Comparison of ENCODE assay signal across 24 mouse cellular contexts in the genomic region with DNA sequence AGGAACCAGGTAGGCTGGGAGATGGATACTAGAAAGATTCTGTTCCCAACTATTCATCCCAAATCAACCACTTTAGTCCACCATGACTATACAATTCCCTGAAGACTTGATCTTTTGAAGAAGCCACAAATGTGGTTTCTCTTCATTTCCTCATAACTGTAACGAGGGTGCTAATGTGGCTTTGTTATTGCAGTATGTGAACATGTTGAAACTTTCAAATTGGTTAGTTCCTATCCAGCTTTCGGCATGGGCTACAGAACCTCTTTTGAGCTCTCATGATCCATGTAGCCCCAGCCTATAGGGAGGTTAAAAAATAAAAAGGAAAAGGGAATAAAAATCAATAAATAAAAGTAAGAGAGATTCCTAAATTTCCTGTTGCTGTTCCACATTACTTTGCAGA. TPM values are rescaled to one million over a fixed set of nuclear protein-coding genes. Genes with fewer than 3 reads are reported as not detected.
DNase-seq lines count a peak whose midpoint lies in the region; ATAC-seq and TF ChIP-seq lines count a peak whose summit lies in the region.
"Had no signal": no experiment of that assay in that cellular context is flagged by ENCODE, and none has a peak within 500 bp of the region (broad histone marks: within the 10 kb centered on the region; RNA-seq: fewer than 3 reads in every experiment).

No protein-coding gene starts in this region.

- intact Hi-C loops in gastrocnemius, adult 2 months (cut with DNase I) = no loop called here

- WGBS in macrophage (ENCODE audit: missing documents) = 0% methylated on average over 2 of the region's 2 CpGs
- 77% methylated on average over 2 of the region's 2 CpGs for WGBS in forebrain, embryonic 15.5 days

- no peak overlapping the region for H3K9ac ChIP-seq in forebrain, embryonic 15.5 days (replicated peaks)
- H3K9ac ChIP-seq: forebrain, embryonic 13.5 days; heart, embryonic 13.5 days; liver, embryonic 13.5 days; midbrain, embryonic 12.5 days had no signal

- no peaks in the 10 kb centered on the region for H3K79me2 ChIP-seq in macrophage (ENCODE audit: inconsistent target)

- H3K27me3 ChIP-seq in forebrain, embryonic 15.5 days = no peaks in the 10 kb centered on the region
- H3K27me3 ChIP-seq: forebrain, embryonic 13.5 days; heart, embryonic 13.5 days; liver, embryonic 13.5 days; midbrain, embryonic 12.5 days had no signal

- no peak for DNase-seq in gastrocnemius, adult 2 months
- DNase-seq in gastrocnemius, adult 8-10 months (ENCODE audit: low spot score in 2 of 2) = no peak
- no peak for DNase-seq in left cerebral cortex, adult 18-20 months (ENCODE audit: low spot score in 2 of 2)
- DNase-seq in natural killer cell, adult 2 months (ENCODE audit: low spot score in 2 of 2) = no peak
- DNase-seq: adrenal gland, adult 8-10 months; cerebellum, adult 11-12 months; cerebellum, adult 9-11 months; gastrocnemius, postnatal 36 days; left cerebral cortex, postnatal 4 days; liver, embryonic 13.5 days; lung, adult 2 months; right cerebral cortex, postnatal 25 days; thymus, adult 18-20 months; thymus, postnatal 36 days had no signal

- H3K36me3 ChIP-seq in macrophage (ENCODE audit: inconsistent target) = no peaks in the 10 kb centered on the region
- H3K36me3 ChIP-seq in forebrain, embryonic 15.5 days = no peaks in the 10 kb centered on the region
- H3K36me3 ChIP-seq: G1E; heart, embryonic 13.5 days; liver, embryonic 13.5 days; midbrain, embryonic 12.5 days had no signal

- H3K27ac ChIP-seq in gastrocnemius, adult 2 months = peak overlapping the region; percentile 63
- peak overlapping the region; percentile 32; the same call in 1 of the 2 replicates for H3K27ac ChIP-seq in brown adipose tissue, adult 24 weeks (replicated peaks; ENCODE audit: low read depth, low read length)
- H3K27ac ChIP-seq in macrophage = peak overlapping the region; percentile 68
- H3K27ac ChIP-seq in forebrain, embryonic 15.5 days (replicated peaks) = no peak overlapping the region
- H3K27ac ChIP-seq: forebrain, embryonic 13.5 days; heart, embryonic 13.5 days; liver, embryonic 13.5 days; midbrain, embryonic 12.5 days; stomach, postnatal 0 days had no signal

- peak; percentile 46; the same call in 1 of the 2 replicates for ATAC-seq in neutrophil, adult 5-6 weeks (ENCODE audit: extremely low read depth, insufficient number of reproducible peaks, low FRiP score, poor library complexity, severe bottlenecking)
- no peak for ATAC-seq in forebrain, embryonic 15.5 days (replicated peaks)
- ATAC-seq: forebrain, embryonic 13.5 days; intestine, embryonic 16.5 days had no signal

- H3K9me3 ChIP-seq in forebrain, embryonic 15.5 days = no peaks in the 10 kb centered on the region
- H3K9me3 ChIP-seq: forebrain, embryonic 13.5 days; G1E; heart, embryonic 13.5 days; liver, embryonic 13.5 days; midbrain, embryonic 12.5 days had no signal

- no peak for TF ChIP-seq CTCF in gastrocnemius, adult 2 months (IDR thresholded peaks at IDR 0.05)

- no peak overlapping the region for H3K4me3 ChIP-seq in gastrocnemius, adult 2 months
- no peak overlapping the region for H3K4me3 ChIP-seq in brown adipose tissue, adult 24 weeks (ENCODE audit: insufficient read depth, low read depth, low read length)
- no peak overlapping the region for H3K4me3 ChIP-seq in macrophage (ENCODE audit: inconsistent target)
- no peak overlapping the region for H3K4me3 ChIP-seq in forebrain, embryonic 15.5 days
- H3K4me3 ChIP-seq: forebrain, embryonic 13.5 days; heart, embryonic 13.5 days; liver, embryonic 13.5 days; midbrain, embryonic 12.5 days had no signal

- H3K4me2 ChIP-seq in forebrain, embryonic 15.5 days (replicated peaks) = no peak overlapping the region
- H3K4me2 ChIP-seq: forebrain, embryonic 13.5 days; heart, embryonic 13.5 days; liver, embryonic 13.5 days; midbrain, embryonic 12.5 days had no signal

- H3K4me1 ChIP-seq in brown adipose tissue, adult 24 weeks (ENCODE audit: control insufficient read depth, insufficient read depth, insufficient read length, low read length) = peaks cover 10% of the 10 kb centered on the region
- peaks cover 4% of the 10 kb centered on the region; the same call in 1 of the 2 replicates for H3K4me1 ChIP-seq in forebrain, embryonic 15.5 days
- H3K4me1 ChIP-seq: forebrain, embryonic 13.5 days; midbrain, embryonic 12.5 days had no signal

RNA-seq across cellular contexts. Expression of gene Stxbp5, which starts 6.6 kb away (rescaled TPM):
- total RNA-seq in gastrocnemius, adult 2 months (2021) = 10 to 100 TPM; 10.7 to 11.4 TPM
- 10 to 100 TPM; 10.2 to 12.5 (median 11.5) TPM for total RNA-seq in gastrocnemius, adult 8-10 months (2022)
- 6.1 and 8.4 TPM in 2 replicates for polyA plus RNA-seq in brown adipose tissue, adult 24 weeks (2012; ENCODE audit: insufficient read depth, insufficient read length, missing spikeins)
- total RNA-seq in macrophage (2018; cell fraction: chromatin; rRNA removed) = 100 to 1,000 TPM; 115 to 676 (median 316) TPM
- total RNA-seq in macrophage (2018; cell fraction: cytosol; rRNA removed) = 100 to 1,000 TPM in 3 of 26 experiments, 10 to 100 TPM in 23; 44.1 to 107 (median 65.4) TPM
- 100 to 1,000 TPM in 21 of 26 experiments, 10 to 100 TPM in 5; 75.8 to 438 (median 173) TPM for total RNA-seq in macrophage (2018; cell fraction: nucleus; rRNA removed)
- polyA plus RNA-seq in macrophage (2018) = 45.1 to 61.9 TPM (median 56.5 TPM) in 3 replicates
- 23.0 and 26.2 TPM in 2 replicates for total RNA-seq in neutrophil, adult 5-6 weeks (2017)
- 7.0 and 7.8 TPM in 2 replicates for polyA plus RNA-seq in forebrain, embryonic 15.5 days (2015; fragmentation: Nextera tagmentation; extraction: Ambion mirVana)
- total RNA-seq in left cerebral cortex, adult 18-20 months (2021) = 100 to 1,000 TPM in 1 of 2 experiments, 10 to 100 TPM in 1; 97.0 to 107 TPM
